Mouse (Mus musculus) right cerebral cortex, postnatal 36 days (tissue): ENCODE data around the gene Lmo7.

Experiments
- DNase-seq, 2 experiments: peaks; one replicate each; pipeline ENCODE4 v3.0.0; 2022; ENCODE audit warnings: low spot score in 2 of 2, mixed read lengths in 1 of 2

Gene Lmo7

DNA sequence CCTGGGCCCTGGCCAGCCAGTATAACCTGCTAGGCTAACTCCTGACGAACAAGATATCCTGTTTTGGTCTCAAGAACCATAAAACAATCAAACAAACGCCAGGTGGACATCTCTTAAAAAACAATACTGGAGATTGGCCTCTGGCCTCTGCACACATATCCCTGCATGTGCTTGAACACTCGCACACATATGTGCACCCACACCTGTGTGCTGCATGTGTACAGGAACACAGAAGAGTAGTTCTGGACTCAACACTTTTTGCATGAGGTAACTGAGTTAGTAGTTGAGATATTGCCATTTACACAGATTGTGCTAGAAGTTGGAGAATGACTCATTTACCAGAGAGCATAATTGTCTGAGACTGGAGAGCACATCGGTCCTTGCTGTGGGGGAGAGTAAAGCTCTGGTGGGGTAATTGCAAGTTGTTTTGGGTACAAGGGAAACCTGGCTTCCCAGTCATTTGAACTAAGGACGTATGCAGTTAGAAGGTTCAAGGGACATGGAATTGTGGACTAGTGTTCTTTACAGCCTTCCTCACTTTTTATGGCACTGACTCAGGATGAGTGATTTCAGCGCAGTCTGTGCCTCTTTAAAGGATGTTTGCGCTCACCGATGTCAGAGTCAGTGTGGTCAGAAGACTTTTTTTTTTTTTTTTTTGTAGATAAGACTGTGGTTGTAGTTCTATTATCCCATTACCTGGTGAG lies 148.7 kb downstream of the Lmo7 start:
- no peak for DNase-seq

- DNase-seq = no peak
Measured at GRCm38 (mm10) chr14:101879050-101879694, 149.4 kb downstream of the Lmo7 start.

- no peak for DNase-seq
Measured at GRCm38 (mm10) chr14:101882966-101883365, 153.2 kb downstream of the Lmo7 start.

- DNase-seq = no peak
Measured at GRCm38 (mm10) chr14:101883787-101884186, 154.0 kb downstream of the Lmo7 start.

- DNase-seq = no peak
Measured at GRCm38 (mm10) chr14:101886320-101886719, 156.6 kb downstream of the Lmo7 start.

- no peak for DNase-seq
Measured at GRCm38 (mm10) chr14:101891903-101892448, 162.2 kb downstream of the Lmo7 start.

GRCm38 (mm10) chr14:101892496-101892895 lies 162.7 kb downstream of the Lmo7 start:
- no peak for DNase-seq

DNA sequence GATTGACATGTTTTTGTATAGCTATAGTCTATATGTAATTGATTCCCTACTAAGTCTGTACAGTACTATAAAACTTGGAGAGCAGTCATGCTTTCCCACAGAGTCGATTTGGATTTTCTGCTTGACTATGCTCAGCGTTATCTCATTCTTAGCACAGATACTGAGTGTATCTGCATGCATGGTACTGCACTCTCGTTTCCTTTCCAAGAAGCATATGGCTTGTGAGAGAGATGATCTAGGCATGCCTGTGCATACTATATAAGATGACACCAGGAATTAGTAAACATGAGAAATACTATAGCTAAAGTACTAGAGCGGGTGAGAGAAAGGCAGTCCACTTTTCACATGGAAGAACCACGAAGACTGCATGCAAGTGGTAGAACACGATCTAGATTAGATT lies 163.5 kb downstream of the Lmo7 start:
- DNase-seq = no peak

- no peak for DNase-seq
Measured at GRCm38 (mm10) chr14:101898250-101898649, 168.5 kb downstream of the Lmo7 start.

DNA sequence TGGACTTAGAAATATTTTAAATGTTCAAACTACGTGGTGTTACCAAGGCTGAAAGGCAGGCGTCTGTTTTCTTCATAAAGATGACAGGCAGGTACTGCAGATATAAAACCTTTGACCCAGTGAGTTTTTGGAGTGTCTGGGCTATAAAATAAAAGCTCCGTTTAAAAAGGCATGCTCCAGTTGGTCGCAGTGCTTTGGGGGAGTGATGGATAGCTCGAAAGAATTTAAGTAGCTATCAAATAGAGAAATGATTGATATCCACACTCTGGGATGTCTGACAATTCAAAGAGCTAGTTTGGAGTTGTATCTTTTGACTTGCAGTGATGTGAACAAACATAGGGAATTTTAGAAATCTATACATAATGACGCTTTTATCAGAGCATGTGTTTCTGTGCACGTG lies 171.7 kb downstream of the Lmo7 start:
- no peak for DNase-seq

DNA sequence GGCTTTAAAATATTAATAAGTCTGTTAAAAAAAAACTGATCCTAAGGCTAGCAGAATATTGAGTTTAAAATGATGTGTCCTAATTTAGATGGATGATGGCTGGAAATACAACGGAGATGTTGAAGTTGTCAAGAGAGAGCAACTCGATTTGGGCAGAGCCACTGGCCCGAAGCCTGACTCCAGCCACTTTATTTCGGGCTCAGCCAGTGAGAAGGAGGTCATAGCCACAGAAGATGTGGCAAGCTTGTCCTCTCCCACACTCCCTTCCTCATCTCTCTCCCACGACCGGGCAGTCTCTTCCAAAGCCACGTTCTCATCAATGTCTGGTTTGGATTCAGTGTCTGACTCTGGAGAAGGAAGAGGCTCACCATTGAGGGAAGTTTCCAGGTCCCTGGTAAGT lies 172.2 kb downstream of the Lmo7 start:
- no peak for DNase-seq

DNA sequence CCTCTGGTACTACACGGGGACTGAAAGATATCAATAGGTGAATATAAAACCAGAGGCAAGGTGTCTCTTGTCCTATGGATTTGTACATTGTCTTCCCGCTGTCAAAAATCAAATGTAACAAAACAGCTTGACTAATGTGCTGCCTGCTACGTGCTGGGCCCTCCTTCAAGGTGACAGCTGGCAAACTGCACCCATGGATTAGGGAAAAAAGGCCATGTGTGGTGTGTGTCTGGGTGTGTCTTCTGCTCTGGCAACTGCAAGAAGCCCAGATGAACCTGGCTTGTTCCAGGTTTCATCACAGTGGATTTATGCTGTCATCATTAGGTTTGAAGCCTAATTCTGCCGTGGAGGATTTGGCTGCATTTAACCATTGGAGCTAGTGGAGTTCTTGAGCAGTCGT lies 174.0 kb downstream of the Lmo7 start:
- no peak for DNase-seq

DNA sequence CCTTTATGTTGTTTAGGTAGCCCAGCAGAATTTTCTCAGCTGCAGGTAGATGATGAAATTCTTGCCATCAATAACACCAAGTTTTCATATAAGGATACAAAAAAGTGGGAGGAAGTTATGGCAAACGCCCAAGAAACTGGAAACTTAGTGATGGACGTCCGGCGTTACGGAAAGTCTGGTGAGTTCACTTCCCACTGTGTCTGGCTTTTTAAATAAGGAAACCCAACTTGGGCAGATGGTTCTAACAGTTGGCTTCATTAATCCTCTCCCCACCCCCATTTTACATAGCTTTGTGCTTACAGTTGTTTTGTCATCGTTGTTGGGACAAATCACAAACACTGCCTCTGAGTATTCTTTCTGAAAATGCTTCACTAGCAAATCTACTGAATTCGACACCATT lies 182.2 kb downstream of the Lmo7 start:
- DNase-seq = no peak

DNA sequence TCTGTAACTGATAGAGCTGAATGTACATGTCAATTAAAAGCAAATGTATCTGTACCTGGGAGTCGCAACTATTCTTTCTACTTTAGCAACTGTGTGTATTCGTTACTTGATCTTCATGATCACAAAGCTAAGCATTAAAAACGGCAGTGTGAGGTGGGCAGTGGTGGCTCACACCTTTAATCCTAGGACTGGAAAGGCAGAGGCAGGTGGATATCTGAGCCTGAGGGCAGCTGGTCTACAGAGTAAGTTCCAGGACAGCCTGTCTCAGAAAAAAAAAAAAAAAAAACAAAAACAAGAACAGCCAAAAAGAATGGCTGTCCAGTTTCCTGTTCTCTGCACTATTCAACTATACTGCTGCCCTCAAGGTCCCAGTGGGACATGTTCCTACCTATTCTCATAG lies 182.6 kb downstream of the Lmo7 start:
- DNase-seq = no peak

DNA sequence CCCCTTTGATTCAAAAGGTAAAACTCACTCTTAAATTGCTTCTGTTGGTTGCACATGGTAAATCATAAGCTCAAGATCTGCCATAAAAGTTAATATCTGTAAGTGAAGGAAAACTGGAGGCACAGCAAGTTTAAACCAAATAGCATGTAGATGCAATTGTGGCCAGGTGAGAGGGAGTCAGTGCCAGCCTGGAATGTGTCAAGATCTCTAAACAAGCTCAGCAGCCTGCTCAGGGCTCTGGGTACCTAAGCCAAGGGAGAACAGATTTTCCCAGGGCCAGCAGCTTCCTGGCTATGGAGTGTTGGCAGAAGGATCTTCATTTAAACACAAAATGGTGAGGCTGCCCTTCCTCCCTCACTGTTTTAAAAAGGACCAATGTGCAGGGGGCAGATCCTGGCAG lies 184.6 kb downstream of the Lmo7 start:
- no peak for DNase-seq

GRCm38 (mm10) chr14:101915867-101916266 lies 186.1 kb downstream of the Lmo7 start:
- no peak for DNase-seq

- no peak for DNase-seq
Measured at GRCm38 (mm10) chr14:101918471-101918870, 188.7 kb downstream of the Lmo7 start.

DNA sequence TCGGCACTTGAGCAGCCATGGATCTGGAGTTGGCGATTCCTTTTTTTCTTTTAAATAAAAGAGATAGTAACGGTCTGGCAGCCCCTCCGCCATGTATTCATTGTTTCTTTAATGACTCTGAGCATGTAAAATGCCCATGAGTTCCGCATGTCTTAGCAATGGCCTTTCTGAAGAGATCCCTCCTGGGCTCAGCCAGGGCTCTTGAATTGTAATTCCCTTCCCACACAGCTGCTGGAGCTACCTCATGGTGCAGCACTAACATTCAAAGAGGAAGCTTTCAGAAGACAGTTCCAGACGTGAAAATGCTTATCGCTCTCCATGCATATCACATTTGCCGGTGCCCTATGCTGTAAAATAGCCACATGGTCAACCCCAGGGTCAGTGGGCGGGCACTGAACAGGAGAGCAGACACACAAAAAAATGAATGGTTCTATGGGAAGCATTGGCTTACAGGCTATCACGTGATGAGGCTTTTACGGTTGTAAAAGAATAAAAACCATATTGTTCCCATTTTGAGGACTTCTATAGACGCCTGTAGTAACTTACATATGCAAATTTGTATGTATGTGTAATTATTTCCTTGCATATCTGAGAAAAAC lies 198.0 kb downstream of the Lmo7 start:
- DNase-seq = no peak

GRCm38 (mm10) chr14:101930576-101931447 lies 201.1 kb downstream of the Lmo7 start:
- DNase-seq = peak; percentile 36 to 53

DNA sequence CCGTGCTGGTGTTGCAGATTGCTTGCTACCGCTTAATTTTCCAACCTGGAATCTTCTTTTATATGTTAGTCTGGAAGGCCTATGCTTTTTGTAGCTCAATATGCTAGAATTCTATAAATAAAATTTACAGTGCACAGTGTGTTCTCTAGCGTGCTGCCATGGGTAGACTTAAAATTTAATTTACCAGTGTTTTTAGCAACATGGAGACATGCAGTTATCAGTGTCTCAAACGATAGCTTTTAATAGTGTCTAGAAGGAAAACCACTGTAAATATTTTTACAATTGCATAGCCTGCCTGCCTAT lies 201.6 kb downstream of the Lmo7 start:
- no peak for DNase-seq

DNA sequence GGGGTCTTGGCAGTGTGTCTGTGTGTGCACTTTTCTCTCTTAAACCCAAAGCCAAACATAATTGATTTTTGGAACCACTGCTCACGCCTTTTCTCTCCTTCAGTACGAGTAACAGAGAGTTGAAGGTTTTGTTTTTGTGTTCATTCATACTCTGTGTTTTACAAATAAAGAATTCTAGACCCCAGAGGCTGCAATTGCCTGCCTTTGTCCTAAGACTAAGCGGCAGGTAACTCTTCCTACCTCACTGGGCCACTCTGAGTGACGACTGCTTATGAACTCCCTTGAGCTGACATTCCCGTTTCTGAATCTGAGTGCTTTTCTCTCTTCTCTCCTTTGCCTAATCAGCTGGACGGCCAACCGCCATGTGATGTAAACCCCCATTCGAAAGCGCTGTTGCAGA lies 203.8 kb downstream of the Lmo7 start:
- no peak for DNase-seq

GRCm38 (mm10) chr14:101942971-101943370 lies 213.2 kb downstream of the Lmo7 start:
- DNase-seq = no peak
